In the genomic region with DNA sequence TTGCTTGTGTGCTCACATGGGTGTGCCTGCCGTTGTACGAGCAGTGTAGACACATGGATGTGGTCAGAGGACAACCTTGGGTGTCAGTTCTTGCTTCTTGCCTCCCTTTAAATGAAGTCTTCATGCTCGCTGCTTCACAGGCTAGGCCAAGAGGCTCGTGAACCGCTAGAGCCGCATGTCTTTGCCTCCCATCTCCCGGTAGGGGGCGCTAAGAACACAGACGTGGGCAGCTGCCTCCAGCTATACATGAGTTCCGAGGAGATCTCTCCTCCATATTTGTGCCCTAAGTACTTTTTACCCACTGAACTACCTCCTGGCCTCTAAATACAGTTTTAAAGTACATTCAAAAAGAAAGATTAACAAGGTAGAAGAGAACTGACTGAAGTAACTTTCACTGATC, we compare ENCODE assay signal across 8 mouse cellular contexts. TPM values are rescaled to one million over a fixed set of nuclear protein-coding genes. Genes with fewer than 3 reads are reported as not detected.
DNase-seq lines count a peak whose midpoint lies in the region; ATAC-seq and TF ChIP-seq lines count a peak whose summit lies in the region.

No protein-coding gene starts in this region.

- TF ChIP-seq CTCF in liver, postnatal 0 days (IDR thresholded peaks at IDR 0.05; ENCODE audit: low read depth): peak; percentile 98

- no peaks in the 10 kb centered on the region for H3K9me3 ChIP-seq in ES-E14 (ENCODE audit: control insufficient read depth, insufficient read depth, low read depth, low read length)
- no peaks in the 10 kb centered on the region for H3K9me3 ChIP-seq in forebrain, embryonic 11.5 days (ENCODE audit: control insufficient read depth, low read length)
- H3K9me3 ChIP-seq in liver, postnatal 0 days (ENCODE audit: low read length): no peaks in the 10 kb centered on the region

- no peak overlapping the region for H3K9ac ChIP-seq in ES-E14 (ENCODE audit: insufficient read depth, low read depth, low read length, poor library complexity, severe bottlenecking)
- no peak overlapping the region for H3K9ac ChIP-seq in forebrain, embryonic 11.5 days (ENCODE audit: low read length)
- H3K9ac ChIP-seq in liver, postnatal 0 days (replicated peaks): 0 out of 2 replicates have a peak overlapping the region, but pooled peaks have one; percentile 26

- H3K4me1 ChIP-seq in ES-E14 (ENCODE audit: control insufficient read depth in 2 of 2, insufficient read depth in 2 of 2, low read length in 2 of 2, poor library complexity in 1 of 2): no peaks in the 10 kb centered on the region
- H3K4me1 ChIP-seq in forebrain, embryonic 11.5 days (replicated peaks; ENCODE audit: control insufficient read depth, insufficient read depth, low read length): no peaks in the 10 kb centered on the region
- no peaks in the 10 kb centered on the region; the same call in 1 of the 2 replicates for H3K4me1 ChIP-seq in liver, postnatal 0 days (ENCODE audit: insufficient read depth)

- no peak overlapping the region for H3K4me2 ChIP-seq in forebrain, embryonic 11.5 days (ENCODE audit: low read depth, low read length, severe bottlenecking)
- no peak overlapping the region for H3K4me2 ChIP-seq in liver, postnatal 0 days (ENCODE audit: low read depth, low read length)

- no peak overlapping the region for H3K27ac ChIP-seq in ES-E14 (ENCODE audit: insufficient read depth, low read depth, low read length, poor library complexity, severe bottlenecking)
- no peak overlapping the region for H3K27ac ChIP-seq in forebrain, embryonic 11.5 days (ENCODE audit: low read depth, low read length)
- no peak overlapping the region for H3K27ac ChIP-seq in liver, postnatal 0 days (ENCODE audit: low read depth)

- TF ChIP-seq EP300 in liver, postnatal 0 days (IDR thresholded peaks at IDR 0.05; ENCODE audit: low read depth): no peak; the same call in 1 of the 2 replicates

- no peaks in the 10 kb centered on the region for H3K36me3 ChIP-seq in ES-E14 (ENCODE audit: control insufficient read depth, insufficient read depth, low read length, poor library complexity, severe bottlenecking)
- H3K36me3 ChIP-seq in forebrain, embryonic 11.5 days (ENCODE audit: control insufficient read depth, insufficient read depth, low read length): no peaks in the 10 kb centered on the region
- no peaks in the 10 kb centered on the region for H3K36me3 ChIP-seq in liver, postnatal 0 days (replicated peaks; ENCODE audit: insufficient read depth, low read length)

- WGBS in forebrain, embryonic 11.5 days: 10% methylated on average over 10 of the region's 10 CpGs
- 5% methylated on average over 10 of the region's 10 CpGs for WGBS in liver, postnatal 0 days (ENCODE audit: insufficient replicate concordance)

- DNase-seq in ES-E14 (ENCODE audit: low read depth, low spot score): peak; percentile 74
- DNase-seq in c-Kit-positive CD71-negative TER-119-negative erythroid progenitor cells, embryonic 14.5 days (ENCODE audit: low read depth): peak; percentile 76
- DNase-seq in forebrain, embryonic 11.5 days (ENCODE audit: low spot score): peak; percentile 87
- peak; percentile 87 to 92 for DNase-seq in heart, postnatal 10 days
- DNase-seq in layer of hippocampus, adult 11-12 months (ENCODE audit: low spot score): peak; percentile 73
- peak; percentile 88 for DNase-seq in liver, postnatal 0 days
- peak; percentile 94 for DNase-seq in retina, embryonic 14.5 days (ENCODE audit: low spot score)
- peak; percentile 76 for DNase-seq in thymus, postnatal 14 days

- no peak overlapping the region for H3K4me3 ChIP-seq in ES-E14 (ENCODE audit: insufficient read depth in 1 of 2, low read depth in 1 of 2, low read length in 2 of 2, poor library complexity in 1 of 2, severe bottlenecking in 1 of 2)
- H3K4me3 ChIP-seq in forebrain, embryonic 11.5 days (ENCODE audit: low read depth, low read length): no peak overlapping the region
- no peak overlapping the region for H3K4me3 ChIP-seq in liver, postnatal 0 days (ENCODE audit: low read depth, low read length)

- H3K27me3 ChIP-seq in forebrain, embryonic 11.5 days (ENCODE audit: control insufficient read depth, insufficient read depth, low read length): no peaks in the 10 kb centered on the region
- no peaks in the 10 kb centered on the region for H3K27me3 ChIP-seq in liver, postnatal 0 days (ENCODE audit: insufficient read depth, low read length)

- intact Hi-C loops in heart, postnatal 10 days (cut with DNase I): loop anchor here (1.0 kb wide), 1 partner anchor 236 kb away; no protein-coding TSS in a partner anchor

- peak; percentile 69; the same call in 1 of the 2 replicates for ATAC-seq in forebrain, embryonic 11.5 days (replicated peaks; ENCODE audit: low FRiP score)
- ATAC-seq in liver, postnatal 0 days: peak; percentile 87

- in situ Hi-C loops in ES-E14 (cut with MboI; ENCODE audit: low sequenced_read_pairs in 2 of 2, unreplicated experiment in 2 of 2): loop anchor here in 1 of 2 experiments (5.0 kb wide), 1 partner anchor 236 kb away; no protein-coding TSS in a partner anchor

TF ChIP-seq in ES-E14, 5 proteins besides CTCF, POLR2A, EP300 and RAD21:
- TF ChIP-seq MAFK (IDR thresholded peaks at IDR 0.05; ENCODE audit: insufficient read depth, low read depth, low read length): no peak
- TF ChIP-seq HCFC1 (IDR thresholded peaks at IDR 0.05; ENCODE audit: borderline replicate concordance, insufficient read depth, low read length): no peak
- no peak for TF ChIP-seq ZNF384 (IDR thresholded peaks at IDR 0.05; ENCODE audit: low read depth, low read length)
- no peak for TF ChIP-seq CHD2 (IDR thresholded peaks at IDR 0.05; ENCODE audit: low read depth, low read length)
- TF ChIP-seq ZC3H11A (IDR thresholded peaks at IDR 0.05; ENCODE audit: borderline replicate concordance, low read depth, low read length): peak; percentile 74; the same call in 1 of the 2 replicates

RNA-seq across cellular contexts. Expression of gene Helt, which starts 16.7 kb away (rescaled TPM):
- not detected in 2 replicates for total RNA-seq in ES-E14 (2012; rRNA removed)
- polyA plus RNA-seq in forebrain, embryonic 11.5 days (2014; fragmentation: Nextera tagmentation; extraction: Ambion mirVana): 5.9 and 7.4 TPM in 2 replicates
- total RNA-seq in heart, postnatal 10 days (2021): not detected
- polyA plus RNA-seq in liver, postnatal 0 days (2015; fragmentation: Nextera tagmentation; extraction: Ambion mirVana): not detected in 2 replicates
